Comparison of ENCODE assay signal across 18 mouse cellular contexts in the genomic region with DNA sequence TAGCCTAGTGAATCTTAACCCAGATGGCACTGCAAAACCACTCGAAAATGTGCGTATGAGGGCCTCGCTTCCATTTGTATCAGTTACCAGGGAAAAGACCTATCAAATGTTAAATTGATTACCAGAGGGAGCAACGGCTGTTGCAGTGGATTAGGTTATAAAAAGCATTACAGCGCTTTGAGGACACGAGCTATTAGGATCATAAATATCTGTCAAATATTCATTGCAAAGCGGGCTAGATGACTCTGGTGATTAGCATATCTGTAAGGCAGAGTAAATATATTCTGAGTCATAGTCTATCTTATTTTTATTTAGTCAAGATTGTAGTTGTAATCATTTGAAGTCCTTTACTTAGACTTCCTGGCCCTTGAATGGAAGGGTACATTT.
"Had no signal": no experiment of that assay in that cellular context is flagged by ENCODE, and none has a peak within 500 bp of the region (broad histone marks: within the 10 kb centered on the region; RNA-seq: fewer than 3 reads in every experiment).

No protein-coding gene starts in this region.

- H3K27me3 ChIP-seq: limb, embryonic 12.5 days; liver, embryonic 13.5 days; lung, embryonic 15.5 days; megakaryocyte, embryonic 14.5 days; midbrain, embryonic 15.5 days had no signal

- ATAC-seq: liver, postnatal 0 days; midbrain, embryonic 15.5 days had no signal

- H3K9ac ChIP-seq: limb, embryonic 12.5 days; liver, embryonic 13.5 days; liver, postnatal 0 days; lung, embryonic 15.5 days; midbrain, embryonic 15.5 days had no signal

- H3K4me1 ChIP-seq: limb, embryonic 12.5 days; liver, embryonic 13.5 days had no signal

- H3K4me2 ChIP-seq: limb, embryonic 12.5 days; liver, embryonic 13.5 days; lung, embryonic 15.5 days; midbrain, embryonic 11.5 days; midbrain, embryonic 15.5 days had no signal

- H3K27ac ChIP-seq: kidney, postnatal 0 days; layer of hippocampus, adult 2 months; limb, embryonic 12.5 days; liver, embryonic 13.5 days; lung, embryonic 15.5 days; macrophage; midbrain, embryonic 15.5 days had no signal

- DNase-seq: kidney, adult 9 months; kidney, postnatal 4 days; liver; liver, embryonic 13.5 days; liver, postnatal 0 days; lung, postnatal 14 days; right cerebral cortex, adult 18-20 months; right cerebral cortex, postnatal 25 days; thymus, adult 2 months; thymus, postnatal 25 days had no signal

- H3K9me3 ChIP-seq: limb, embryonic 12.5 days; liver, embryonic 13.5 days; lung, embryonic 15.5 days; midbrain, embryonic 15.5 days had no signal

- H3K36me3 ChIP-seq: limb, embryonic 12.5 days; liver, embryonic 13.5 days; lung, embryonic 15.5 days; midbrain, embryonic 15.5 days had no signal

- H3K4me3 ChIP-seq: layer of hippocampus, adult 2 months; limb, embryonic 12.5 days; liver, embryonic 13.5 days; lung, embryonic 15.5 days; megakaryocyte, embryonic 14.5 days; midbrain, embryonic 15.5 days had no signal
